Mouse (Mus musculus): ENCODE results near the gene Rnd2. TPM values are rescaled to one million over a fixed set of nuclear protein-coding genes. Genes with fewer than 3 reads are reported as not detected.
A peak's percentile ranks its signal among the peaks of the same experiment; 100 is the strongest.
"Not testable (repeated sequence)": the region's sequence is repeated elsewhere in the genome, so short reads cannot be mapped to it uniquely, and the experiment has no call there.

Rnd2 gene
- polyA plus RNA-seq, 1 experiment from 2014 or later, result 197 TPM

- no peak for ATAC-seq
- Histone ChIP-seq H3K4me2 (no peak overlapping the region), H3K4me1 (peaks cover 8% of the 10 kb centered on the region), H3K4me3 (no peak overlapping the region), H3K9ac (no peak overlapping the region), H3K27ac (no peak overlapping the region), H3K9me3 (replicated peaks) (no peaks in the 10 kb centered on the region), H3K27me3 (no peaks in the 10 kb centered on the region), H3K36me3 (ENCODE audit: poor library complexity, severe bottlenecking) (peaks cover 66% of the 10 kb centered on the region)
- WGBS, result 92% methylated on average over 9 of the region's 9 CpGs
These were observed 33.5 kb upstream of the Rnd2 start for GRCm38 (mm10) chr11:101431327-101431726.

- no peaks in the 10 kb centered on the region for H3K4me1 ChIP-seq
- peaks cover 66% of the 10 kb centered on the region for H3K36me3 ChIP-seq (ENCODE audit: poor library complexity, severe bottlenecking)
- no peak overlapping the region for H3K27ac ChIP-seq
- H3K4me2 ChIP-seq, result no peak overlapping the region
- ATAC-seq, result no peak
- H3K9me3 ChIP-seq (replicated peaks), result no peaks in the 10 kb centered on the region
- WGBS, result 93% methylated on average over 13 of the region's 13 CpGs
- H3K27me3 ChIP-seq, result no peaks in the 10 kb centered on the region
- no peak overlapping the region for H3K4me3 ChIP-seq
- no peak overlapping the region for H3K9ac ChIP-seq
These were observed 31.4 kb upstream of the Rnd2 start for GRCm38 (mm10) chr11:101433396-101433795.

- H3K36me3 ChIP-seq (ENCODE audit: poor library complexity, severe bottlenecking), result peaks cover 50% of the 10 kb centered on the region
These were observed 29.0 kb upstream of the Rnd2 start for GRCm38 (mm10) chr11:101435831-101436230.

GRCm38 (mm10) chr11:101436916-101437315 lies 27.9 kb upstream of the Rnd2 start:
- no peak overlapping the region for H3K27ac ChIP-seq
- H3K9ac ChIP-seq, result no peak overlapping the region
- no peak overlapping the region for H3K4me2 ChIP-seq
- H3K36me3 ChIP-seq (ENCODE audit: poor library complexity, severe bottlenecking), result peaks cover 39% of the 10 kb centered on the region
- WGBS, result 40% methylated on average over 4 of the region's 4 CpGs
- H3K27me3 ChIP-seq, result no peaks in the 10 kb centered on the region
- no peak for ATAC-seq
- no peaks in the 10 kb centered on the region for H3K4me1 ChIP-seq
- H3K4me3 ChIP-seq, result no peak overlapping the region
- H3K9me3 ChIP-seq (replicated peaks), result no peaks in the 10 kb centered on the region

More at GRCm38 (mm10) chr11:101435831-101436230, 29.0 kb upstream of the Rnd2 start:
- H3K4me2 ChIP-seq, result no peak overlapping the region
- 87% methylated on average over 4 of the region's 4 CpGs for WGBS
- H3K9ac ChIP-seq, result no peak overlapping the region
- no peaks in the 10 kb centered on the region for H3K9me3 ChIP-seq (replicated peaks)
- no peak overlapping the region for H3K4me3 ChIP-seq
- H3K4me1 ChIP-seq, result no peaks in the 10 kb centered on the region
- H3K27ac ChIP-seq, result no peak overlapping the region
- ATAC-seq, result no peak
- no peaks in the 10 kb centered on the region for H3K27me3 ChIP-seq

- not testable (repeated sequence) for H3K27ac ChIP-seq; H3K4me1 ChIP-seq; H3K4me3 ChIP-seq; H3K27me3 ChIP-seq; ATAC-seq; H3K4me2 ChIP-seq; H3K9ac ChIP-seq; H3K9me3 ChIP-seq (replicated peaks)
- peaks cover 30% of the 10 kb centered on the region for H3K36me3 ChIP-seq (ENCODE audit: poor library complexity, severe bottlenecking)
- 59% methylated on average over 3 of the region's 3 CpGs for WGBS
These were observed 26.8 kb upstream of the Rnd2 start for GRCm38 (mm10) chr11:101438006-101438405.

- H3K9me3 ChIP-seq (replicated peaks); H3K27ac ChIP-seq; ATAC-seq; H3K27me3 ChIP-seq; H3K9ac ChIP-seq: not testable (repeated sequence)
- H3K4me1 ChIP-seq, result peaks cover 23% of the 10 kb centered on the region
- H3K4me2 ChIP-seq, result peak overlapping the region; percentile 48
- H3K4me3 ChIP-seq, result peak overlapping the region; percentile 85
- WGBS, result 37% methylated on average over 15 of the region's 15 CpGs
- peaks cover 31% of the 10 kb centered on the region for H3K36me3 ChIP-seq (ENCODE audit: poor library complexity, severe bottlenecking)
These were observed 23.2 kb upstream of the Rnd2 start for GRCm38 (mm10) chr11:101441450-101442126.

- H3K9me3 ChIP-seq (replicated peaks), result no peaks in the 10 kb centered on the region
- H3K36me3 ChIP-seq (ENCODE audit: poor library complexity, severe bottlenecking), result peaks cover 31% of the 10 kb centered on the region
- peak within 1 kb of the TSS; percentile 92 for H3K27ac ChIP-seq
- peaks cover 23% of the 10 kb centered on the region for H3K4me1 ChIP-seq
- H3K27me3 ChIP-seq, result no peaks in the 10 kb centered on the region
- ATAC-seq, result peak; percentile 98
- H3K9ac ChIP-seq, result peak within 1 kb of the TSS; percentile 97
- peak within 1 kb of the TSS; percentile 97 for H3K4me2 ChIP-seq
- peak within 1 kb of the TSS; percentile 85 for H3K4me3 ChIP-seq
- WGBS, result 0% methylated on average over 42 of the region's 42 CpGs
These were observed 22.6 kb upstream of the Rnd2 start, which contains the start of gene Rpl27 for GRCm38 (mm10) chr11:101442127-101442693. TSS of gene Rpl27 (plus strand) at chr11:101442298.

- WGBS, result under 1% methylated on average over 14 of the region's 14 CpGs
- H3K9ac ChIP-seq, result peak overlapping the region; percentile 97
- peaks cover 23% of the 10 kb centered on the region for H3K4me1 ChIP-seq
- H3K4me2 ChIP-seq, result peak overlapping the region; percentile 97
- H3K4me3 ChIP-seq, result peak overlapping the region; percentile 85
- no peaks in the 10 kb centered on the region for H3K27me3 ChIP-seq
- ATAC-seq, result no peak
- peak overlapping the region; percentile 92 for H3K27ac ChIP-seq
- no peaks in the 10 kb centered on the region for H3K9me3 ChIP-seq (replicated peaks)
- peaks cover 31% of the 10 kb centered on the region for H3K36me3 ChIP-seq (ENCODE audit: poor library complexity, severe bottlenecking)
These were observed 22.0 kb upstream of the Rnd2 start for GRCm38 (mm10) chr11:101442760-101443159.

GRCm38 (mm10) chr11:101446319-101446718 lies 18.5 kb upstream of the Rnd2 start:
- H3K9me3 ChIP-seq (replicated peaks), result no peaks in the 10 kb centered on the region
- H3K27me3 ChIP-seq, result no peaks in the 10 kb centered on the region
- 96% methylated on average over 1 of the region's 1 CpGs for WGBS
- ATAC-seq, result no peak
- peaks cover 23% of the 10 kb centered on the region for H3K4me1 ChIP-seq
- H3K27ac ChIP-seq, result no peak overlapping the region
- no peak overlapping the region for H3K9ac ChIP-seq
- H3K4me3 ChIP-seq, result no peak overlapping the region
- peaks cover 31% of the 10 kb centered on the region for H3K36me3 ChIP-seq (ENCODE audit: poor library complexity, severe bottlenecking)
- no peak overlapping the region for H3K4me2 ChIP-seq

GRCm38 (mm10) chr11:101446860-101447259 lies 17.9 kb upstream of the Rnd2 start:
- not testable (repeated sequence) for H3K9ac ChIP-seq; H3K9me3 ChIP-seq (replicated peaks); ATAC-seq; H3K4me3 ChIP-seq; H3K27ac ChIP-seq; H3K4me2 ChIP-seq; H3K27me3 ChIP-seq
- 91% methylated on average over 8 of the region's 8 CpGs for WGBS
- Histone ChIP-seq H3K36me3 (ENCODE audit: poor library complexity, severe bottlenecking) (peaks cover 31% of the 10 kb centered on the region), H3K4me1 (peaks cover 23% of the 10 kb centered on the region)

GRCm38 (mm10) chr11:101447786-101448185 lies 17.0 kb upstream of the Rnd2 start:
- ATAC-seq, result no peak
- Histone ChIP-seq H3K36me3 (ENCODE audit: poor library complexity, severe bottlenecking) (peaks cover 31% of the 10 kb centered on the region), H3K27ac (no peak overlapping the region), H3K4me1 (peaks cover 23% of the 10 kb centered on the region), H3K9ac (no peak overlapping the region), H3K27me3 (no peaks in the 10 kb centered on the region), H3K4me3 (no peak overlapping the region), H3K4me2 (no peak overlapping the region), H3K9me3 (replicated peaks) (no peaks in the 10 kb centered on the region)
- 88% methylated on average over 5 of the region's 5 CpGs for WGBS

GRCm38 (mm10) chr11:101448274-101448746 lies 16.5 kb upstream of the Rnd2 start, which contains the start of gene Ifi35:
TSS of gene Ifi35 (plus strand) at chr11:101448407.
- H3K4me1 ChIP-seq, result peaks cover 18% of the 10 kb centered on the region
- no peaks in the 10 kb centered on the region for H3K9me3 ChIP-seq (replicated peaks)
- H3K27me3 ChIP-seq, result no peaks in the 10 kb centered on the region
- no peak within 1 kb of the TSS for H3K27ac ChIP-seq
- peaks cover 29% of the 10 kb centered on the region for H3K36me3 ChIP-seq (ENCODE audit: poor library complexity, severe bottlenecking)
- H3K4me2 ChIP-seq, result 0 out of 2 replicates have a peak within 1 kb of the TSS, but pooled peaks have one; percentile 22
- H3K4me3 ChIP-seq, result 0 out of 2 replicates have a peak within 1 kb of the TSS, but pooled peaks have one; percentile 10
- 44% methylated on average over 10 of the region's 10 CpGs for WGBS
- ATAC-seq, result no peak
- no peak within 1 kb of the TSS for H3K9ac ChIP-seq
